Mouse (Mus musculus) B cell, adult 67 days (primary cell): Measurements from ENCODE around the gene Ccdc38. TPM values are rescaled to one million over a fixed set of nuclear protein-coding genes. Genes with fewer than 3 reads are reported as not detected.

Experiments
- total RNA-seq, 2 experiments: library from RNA; stranded (reverse); gene quantifications; 4 replicates each; pipeline ENCODE4 v1.2.4; 2023

Ccdc38 gene
- total RNA-seq: not detected

GRCm38 (mm10) chr10:93540431-93541210 is at the start of gene Ccdc38:
Gene Ccdc38, plus strand, starts transcription at chr10:93540632.

GRCm38 (mm10) chr10:93539775-93540430 is 529 bp upstream of the Ccdc38 start, which contains the start of gene Amdhd1:
Gene Amdhd1, minus strand, starts transcription at chr10:93540033.

GRCm38 (mm10) chr10:93589281-93589848 is 48.9 kb downstream of the Ccdc38 start, which contains the start of gene Snrpf:
Gene Snrpf, minus strand, starts transcription at chr10:93589706.

Other genes starting within 250 kb of the Ccdc38 start
- 10 to 100 TPM; 59.2 to 79.5 TPM for gene Elk3, start 229.5 kb upstream of the Ccdc38 start, total RNA-seq
- gene Lta4h, start 87.2 kb upstream of the Ccdc38 start, total RNA-seq: 10 to 100 TPM; 65.7 to 72.6 TPM
- gene Hal, start 51.9 kb upstream of the Ccdc38 start, total RNA-seq: 1 to 10 TPM in 1 of 2 experiments, under 1 TPM in 1; 0.47 to 1.4 TPM
- not detected for gene Amdhd1, start 599 bp upstream of the Ccdc38 start, total RNA-seq
- 10 to 100 TPM; 11.8 to 16.6 TPM for gene Snrpf, start 49.1 kb downstream of the Ccdc38 start, total RNA-seq
- not detected for gene Ntn4, start 100.0 kb downstream of the Ccdc38 start, total RNA-seq